Mouse (Mus musculus) stomach, postnatal 0 days (tissue): ENCODE results near the gene Stt3b.

ENCODE experiments used
- CTCF ChIP-seq: IDR thresholded peaks from 2 replicates; pipeline ENCODE4 v1.5.1; 2016; ENCODE audit warnings: antibody characterized with exemption, low read depth, mild to moderate bottlenecking, moderate library complexity
- EP300 ChIP-seq: optimal IDR thresholded peaks from 2 replicates; pipeline ENCODE3; 2016; ENCODE audit warnings: antibody characterized with exemption

- TF ChIP-seq CTCF, result no peak
- TF ChIP-seq EP300, result no peak
These were observed 113.1 kb downstream of the Stt3b start for GRCm38 (mm10) chr9:115197082-115197481.
